Mouse (Mus musculus) E14TG2a.4 (cell line): ENCODE results near the gene Fam71b.
A peak's percentile ranks its signal among the peaks of the same experiment; 100 is the strongest.

Experiments used
- H3K27me3 ChIP-seq: 2 replicates; pipeline ENCODE4 v1.6.1; 2014; ENCODE audit warnings: low read length, control low read depth; ENCODE audit not compliant: insufficient read depth
- H3K36me3 ChIP-seq: 2 replicates; pipeline ENCODE4 v1.6.1; 2014; ENCODE audit warnings: low read length, control low read depth; ENCODE audit not compliant: insufficient read depth
- H3K4me1 ChIP-seq: replicated peaks from 2 replicates; pipeline ENCODE4 v1.6.1; 2014; ENCODE audit warnings: low read depth, low read length, control low read depth
- H3K4me3 ChIP-seq: replicated peaks from 2 replicates; pipeline ENCODE4 v1.5.1; 2014; ENCODE audit warnings: mild to moderate bottlenecking, low read length
- H3K9me3 ChIP-seq: 2 replicates; pipeline ENCODE4 v1.6.1; 2014; ENCODE audit warnings: low read length, control low read depth
- CTCF ChIP-seq: conservative IDR thresholded peaks from 2 replicates; pipeline ENCODE4 v1.5.1; 2014; ENCODE audit warnings: low read length
- NANOG ChIP-seq: IDR thresholded peaks from 2 replicates; pipeline ENCODE4 v1.6.1; 2014; ENCODE audit warnings: borderline replicate concordance, low read length, mixed read lengths
- POU5F1 ChIP-seq: IDR thresholded peaks from 2 replicates; pipeline ENCODE4 v1.6.1; 2014; ENCODE audit warnings: low read length, borderline replicate concordance

The Fam71b gene

GRCm38 (mm10) chr11:46430123-46430522 lies 33.8 kb downstream of the Fam71b start:
- no peaks in the 10 kb centered on the region for H3K36me3 ChIP-seq
- no peak overlapping the region for H3K4me3 ChIP-seq
- TF ChIP-seq POU5F1 (no peak), CTCF (no peak), NANOG (no peak)
- no peaks in the 10 kb centered on the region for H3K9me3 ChIP-seq
- no peaks in the 10 kb centered on the region for H3K27me3 ChIP-seq
- peaks cover 13% of the 10 kb centered on the region for H3K4me1 ChIP-seq

DNA sequence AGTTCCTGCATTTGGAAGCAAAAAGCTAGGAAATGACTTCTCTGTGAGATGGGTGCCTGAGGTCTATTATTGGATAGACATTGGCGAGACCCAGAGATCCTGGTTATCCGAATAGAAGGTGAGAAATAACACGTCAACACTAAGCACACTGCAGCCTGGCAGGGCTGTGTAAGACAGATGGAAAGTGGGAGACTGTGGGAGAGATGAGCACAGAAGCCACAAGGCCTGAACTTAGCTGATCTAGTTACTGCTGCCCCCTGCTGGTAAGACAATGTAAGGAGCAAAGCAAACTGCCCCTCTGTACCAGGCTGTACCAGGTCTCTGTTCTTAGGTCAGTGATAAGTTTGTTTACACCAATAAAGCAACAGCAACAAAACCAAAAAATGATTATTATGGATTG lies 34.8 kb downstream of the Fam71b start:
- Histone ChIP-seq H3K9me3 (no peaks in the 10 kb centered on the region), H3K4me3 (no peak overlapping the region), H3K27me3 (no peaks in the 10 kb centered on the region), H3K4me1 (peaks cover 15% of the 10 kb centered on the region), H3K36me3 (no peaks in the 10 kb centered on the region)
- TF ChIP-seq CTCF: peak; percentile 71
- TF ChIP-seq POU5F1: no peak
- TF ChIP-seq NANOG: no peak

- TF ChIP-seq NANOG: no peak
- TF ChIP-seq CTCF: no peak
- TF ChIP-seq POU5F1: no peak
- Histone ChIP-seq H3K27me3 (no peaks in the 10 kb centered on the region), H3K4me3 (no peak overlapping the region), H3K36me3 (peaks cover 20% of the 10 kb centered on the region), H3K4me1 (peaks cover 31% of the 10 kb centered on the region), H3K9me3 (no peaks in the 10 kb centered on the region)
Measured at GRCm38 (mm10) chr11:46435363-46435762, 39.0 kb downstream of the Fam71b start.

GRCm38 (mm10) chr11:46436760-46437458 lies 40.5 kb downstream of the Fam71b start, which contains the start of gene Med7:
TSS of gene Med7 (plus strand) at chr11:46436925.
- Histone ChIP-seq H3K36me3 (peaks cover 35% of the 10 kb centered on the region), H3K27me3 (no peaks in the 10 kb centered on the region), H3K4me3 (peak within 1 kb of the TSS; percentile 99), H3K4me1 (peaks cover 25% of the 10 kb centered on the region), H3K9me3 (no peaks in the 10 kb centered on the region)
- TF ChIP-seq POU5F1 (no peak), NANOG (no peak), CTCF (no peak)

DNA sequence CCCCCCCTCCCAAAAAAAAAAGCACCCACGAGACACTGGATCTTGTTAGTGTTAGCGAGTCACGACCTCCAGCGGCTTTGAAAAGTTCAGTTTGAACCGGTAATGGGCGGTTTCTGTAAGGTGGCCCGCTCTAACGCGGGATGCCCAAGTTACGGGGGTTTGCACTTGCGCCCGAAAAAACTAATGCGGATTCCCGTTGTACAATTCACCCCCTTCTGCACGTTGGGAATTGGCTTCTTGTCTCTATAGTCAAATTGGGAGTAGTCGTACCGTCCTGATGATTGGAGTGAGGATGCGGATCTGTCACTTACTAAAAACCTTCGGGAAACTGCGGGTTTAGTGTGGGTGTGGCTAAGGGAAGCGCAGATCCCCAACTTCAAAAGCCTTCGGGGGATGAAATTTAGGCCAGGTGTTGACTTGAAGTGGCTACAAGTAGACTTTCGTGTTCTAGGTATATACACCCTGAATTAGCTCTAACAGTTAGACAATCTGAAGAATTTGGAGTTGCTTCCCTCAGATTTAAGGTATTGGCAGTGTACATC lies 41.2 kb downstream of the Fam71b start:
- Histone ChIP-seq H3K4me3 (peak overlapping the region; percentile 99), H3K36me3 (peaks cover 41% of the 10 kb centered on the region), H3K9me3 (no peaks in the 10 kb centered on the region), H3K4me1 (peaks cover 25% of the 10 kb centered on the region), H3K27me3 (no peaks in the 10 kb centered on the region)
- TF ChIP-seq CTCF: no peak

- no peak overlapping the region for H3K4me3 ChIP-seq
- H3K9me3 ChIP-seq: no peaks in the 10 kb centered on the region
- TF ChIP-seq POU5F1: no peak
- no peak for TF ChIP-seq CTCF
- TF ChIP-seq NANOG: no peak
- peaks cover 25% of the 10 kb centered on the region for H3K4me1 ChIP-seq
- no peaks in the 10 kb centered on the region for H3K27me3 ChIP-seq
- H3K36me3 ChIP-seq: peaks cover 57% of the 10 kb centered on the region
Measured at GRCm38 (mm10) chr11:46439005-46439543, 42.7 kb downstream of the Fam71b start.

DNA sequence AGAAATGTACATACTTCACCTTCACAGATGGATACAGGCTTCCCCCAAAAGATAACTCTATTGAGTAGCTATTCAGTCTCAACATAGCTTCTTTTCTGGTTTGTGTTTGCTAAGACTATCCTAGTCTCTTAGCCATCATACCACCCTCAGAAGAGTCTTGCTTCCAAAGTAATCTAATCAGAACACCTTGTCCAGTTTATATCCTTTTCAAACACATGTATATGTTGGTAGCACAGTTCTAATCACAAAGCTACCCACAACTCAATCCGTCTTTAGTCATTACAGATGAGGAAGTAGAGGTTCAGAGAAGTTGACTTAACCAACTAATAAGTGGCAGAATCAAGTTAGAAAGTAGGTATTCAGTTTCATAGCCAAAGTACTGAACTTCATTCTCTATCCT lies 45.4 kb downstream of the Fam71b start:
- Histone ChIP-seq H3K9me3 (no peaks in the 10 kb centered on the region), H3K36me3 (peaks cover 57% of the 10 kb centered on the region), H3K4me1 (peaks cover 22% of the 10 kb centered on the region), H3K4me3 (no peak overlapping the region), H3K27me3 (no peaks in the 10 kb centered on the region)
- no peak for TF ChIP-seq POU5F1
- TF ChIP-seq CTCF: no peak
- TF ChIP-seq NANOG: no peak

DNA sequence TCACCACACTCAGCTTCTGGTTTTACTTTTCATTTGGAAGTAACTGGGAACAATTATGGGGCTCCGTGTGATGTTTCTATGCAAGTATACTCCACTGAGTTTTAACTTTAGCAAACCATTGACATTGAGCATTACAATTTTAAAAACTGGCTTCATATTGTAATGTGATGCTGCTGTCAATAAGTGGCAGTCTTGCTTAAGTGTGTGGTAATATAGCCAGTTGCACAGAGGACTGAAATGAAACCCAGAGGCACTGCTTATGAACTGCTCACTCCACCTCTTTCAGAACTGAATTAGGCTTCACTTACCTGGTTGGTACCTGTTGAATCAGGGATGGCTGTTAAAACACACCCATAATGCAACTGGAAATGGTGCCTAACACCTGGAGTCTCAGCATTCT lies 46.8 kb downstream of the Fam71b start:
- Histone ChIP-seq H3K4me3 (no peak overlapping the region), H3K4me1 (peaks cover 16% of the 10 kb centered on the region), H3K36me3 (peaks cover 57% of the 10 kb centered on the region), H3K27me3 (no peaks in the 10 kb centered on the region), H3K9me3 (no peaks in the 10 kb centered on the region)
- TF ChIP-seq CTCF (no peak), POU5F1 (no peak), NANOG (no peak)

GRCm38 (mm10) chr11:46443979-46444378 lies 47.6 kb downstream of the Fam71b start:
- peaks cover 52% of the 10 kb centered on the region for H3K36me3 ChIP-seq
- no peaks in the 10 kb centered on the region for H3K27me3 ChIP-seq
- no peaks in the 10 kb centered on the region for H3K9me3 ChIP-seq
- TF ChIP-seq NANOG (no peak), CTCF (no peak), POU5F1 (no peak)
- peaks cover 8% of the 10 kb centered on the region for H3K4me1 ChIP-seq
- no peak overlapping the region for H3K4me3 ChIP-seq
